Mouse (Mus musculus) spleen, adult 2 months (tissue): ENCODE results near the gene Ing3.

Source experiments
- CTCF ChIP-seq: fragments of 200-500 bp; IDR thresholded peaks from 2 replicates; pipeline ENCODE4 v1.5.1; 2011; ENCODE audit warnings: mild to moderate bottlenecking, inconsistent platforms; ENCODE audit not compliant: insufficient read depth, insufficient read length, insufficient replicate concordance; ENCODE audit errors: extremely low read depth
- POLR2A ChIP-seq: fragments of 200-500 bp; IDR thresholded peaks from 2 replicates; pipeline ENCODE4 v1.6.1; 2011; ENCODE audit warnings: low read depth, low read length, inconsistent platforms

DNA sequence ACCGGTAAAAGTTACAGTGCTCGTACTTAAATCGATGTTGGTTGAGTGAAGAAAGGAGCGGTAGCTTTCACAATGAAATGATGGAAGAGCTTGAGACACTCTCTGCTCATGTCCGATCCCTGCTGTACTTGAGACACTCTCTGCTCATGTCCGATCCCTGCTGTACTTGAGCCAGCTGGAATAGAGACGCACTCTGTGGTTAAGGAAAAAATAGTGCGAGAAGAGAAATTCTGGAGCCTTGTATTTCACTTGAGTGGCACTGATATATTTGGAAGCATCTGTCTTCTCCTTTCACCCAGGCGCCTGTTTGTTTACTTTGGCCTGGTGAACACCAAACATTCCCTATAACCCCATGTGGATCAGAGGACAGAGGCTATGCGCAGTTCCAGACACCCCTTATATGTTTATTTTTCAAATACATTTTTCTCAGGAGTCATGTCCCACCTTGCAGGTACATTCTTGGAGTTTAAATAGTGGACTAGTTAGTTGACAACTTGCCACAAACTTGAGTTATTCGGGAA, 61.5 kb downstream of the Ing3 start:
- TF ChIP-seq CTCF (no peak), POLR2A (no peak)
